Mouse (Mus musculus): ENCODE results near the gene Mrpl35. TPM values are rescaled to one million over a fixed set of nuclear protein-coding genes. Genes with fewer than 3 reads are reported as not detected.

Gene Mrpl35
- polyA plus RNA-seq, 1 experiment from 2014 or later: 62.5 TPM

- Histone ChIP-seq H3K27me3 (no peaks in the 10 kb centered on the region), H3K9me3 (no peaks in the 10 kb centered on the region), H3K9ac (peak overlapping the region; percentile 74), H3K36me3 (peaks cover 3% of the 10 kb centered on the region), H3K4me1 (peaks cover 12% of the 10 kb centered on the region), H3K27ac (0 out of 2 replicates have a peak overlapping the region, but pooled peaks have one; percentile 6), H3K4me2 (replicated peaks) (peak overlapping the region; percentile 77), H3K4me3 (peak overlapping the region; percentile 72)
- ATAC-seq (ENCODE audit: low FRiP score, low read depth): peak; percentile 91
- under 1% methylated on average over 19 of the region's 19 CpGs for WGBS
These were observed 3.3 kb downstream of the Mrpl35 start for GRCm38 (mm10) chr6:71823488-71823887.

DNA sequence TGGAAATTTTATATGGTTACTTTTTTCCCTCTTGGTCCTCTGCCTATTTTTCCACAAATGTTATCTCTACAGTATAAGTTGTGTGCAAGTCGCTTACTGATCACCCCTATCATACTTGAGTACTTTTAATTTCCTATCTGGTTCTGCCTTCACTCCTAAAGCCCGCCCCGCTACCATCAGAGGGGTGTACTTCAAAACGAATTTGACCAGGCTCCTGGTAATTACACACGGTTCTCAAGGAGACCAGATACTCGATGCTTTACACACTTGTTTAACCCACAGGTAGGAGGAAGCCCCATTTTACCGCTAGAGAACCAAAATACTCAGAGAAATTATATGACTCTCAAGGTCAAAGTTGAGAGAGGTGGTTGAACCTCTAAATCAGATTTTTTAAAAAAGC lies 3.7 kb downstream of the Mrpl35 start:
- Histone ChIP-seq H3K4me2 (replicated peaks) (peak overlapping the region; percentile 77), H3K9me3 (no peaks in the 10 kb centered on the region), H3K36me3 (peaks cover 7% of the 10 kb centered on the region), H3K27ac (0 out of 2 replicates have a peak overlapping the region, but pooled peaks have one; percentile 6), H3K4me3 (peak overlapping the region; percentile 72), H3K27me3 (no peaks in the 10 kb centered on the region), H3K4me1 (peaks cover 12% of the 10 kb centered on the region), H3K9ac (peak overlapping the region; percentile 74)
- 2% methylated on average over 7 of the region's 7 CpGs for WGBS
- peak; percentile 39 for ATAC-seq (ENCODE audit: low FRiP score, low read depth)

DNA sequence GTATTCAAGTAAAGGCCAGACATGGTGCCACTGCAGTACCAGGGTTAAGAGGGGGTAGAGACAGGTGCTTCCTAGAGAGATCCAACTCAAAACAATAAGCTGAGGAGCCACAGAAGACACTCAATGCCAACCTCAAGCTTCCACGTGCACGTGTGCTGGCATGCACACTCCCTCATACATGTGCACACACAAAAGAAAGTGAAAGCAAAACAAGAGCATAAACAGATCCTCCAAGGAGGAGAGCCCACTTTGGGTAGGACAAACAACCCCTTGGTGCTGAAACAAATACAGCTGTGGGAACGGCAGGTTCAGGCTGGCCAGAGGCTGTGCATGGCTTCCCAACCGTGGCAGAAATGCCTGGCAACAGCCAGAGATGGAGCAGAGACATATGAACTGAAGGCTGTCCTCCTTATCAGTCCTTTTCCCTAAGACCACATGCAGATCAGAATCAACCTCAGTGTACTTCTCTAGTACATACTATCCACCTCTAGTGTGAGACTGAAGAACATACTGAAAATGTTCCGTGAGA lies 6.9 kb downstream of the Mrpl35 start:
- Histone ChIP-seq H3K27me3 (no peaks in the 10 kb centered on the region), H3K9ac (no peak overlapping the region), H3K4me3 (no peak overlapping the region), H3K36me3 (peaks cover 38% of the 10 kb centered on the region), H3K4me1 (peaks cover 12% of the 10 kb centered on the region), H3K4me2 (replicated peaks) (no peak overlapping the region), H3K9me3 (no peaks in the 10 kb centered on the region), H3K27ac (no peak overlapping the region)
- WGBS: 90% methylated on average over 5 of the region's 5 CpGs
- ATAC-seq (ENCODE audit: low FRiP score, low read depth): no peak

GRCm38 (mm10) chr6:71812820-71813219 lies 13.9 kb downstream of the Mrpl35 start:
- Histone ChIP-seq H3K4me3 (no peak overlapping the region), H3K9ac (no peak overlapping the region), H3K4me2 (replicated peaks) (no peak overlapping the region), H3K4me1 (no peaks in the 10 kb centered on the region), H3K27me3 (no peaks in the 10 kb centered on the region), H3K9me3 (no peaks in the 10 kb centered on the region), H3K27ac (no peak overlapping the region), H3K36me3 (peaks cover 61% of the 10 kb centered on the region)
- no peak for ATAC-seq (ENCODE audit: low FRiP score, low read depth)
- WGBS: 92% methylated on average over 2 of the region's 2 CpGs

DNA sequence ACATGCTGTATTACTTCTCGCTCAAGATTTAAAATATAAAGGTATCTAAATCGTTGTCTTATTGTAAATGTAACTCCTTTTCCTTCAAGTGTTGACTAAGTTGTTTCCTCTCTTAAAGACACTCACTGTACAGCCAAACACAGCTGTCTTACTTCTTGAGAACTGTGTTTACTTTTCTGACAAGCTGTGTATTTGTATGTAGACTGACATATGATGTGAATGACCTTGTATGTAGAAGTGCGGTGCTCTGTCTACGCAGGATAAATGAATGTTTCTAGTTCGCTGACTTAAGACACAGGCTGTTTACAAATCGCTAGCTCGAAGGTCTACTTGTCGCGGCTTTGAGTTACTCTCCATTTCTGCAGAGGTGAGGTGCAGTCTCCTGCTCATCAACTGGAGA lies 16.9 kb downstream of the Mrpl35 start:
- Histone ChIP-seq H3K27me3 (no peaks in the 10 kb centered on the region), H3K36me3 (peaks cover 33% of the 10 kb centered on the region), H3K9ac (no peak overlapping the region), H3K4me3 (no peak overlapping the region), H3K4me1 (no peaks in the 10 kb centered on the region), H3K4me2 (replicated peaks) (no peak overlapping the region), H3K9me3 (no peaks in the 10 kb centered on the region), H3K27ac (no peak overlapping the region)
- ATAC-seq (ENCODE audit: low FRiP score, low read depth): no peak
- WGBS: 94% methylated on average over 9 of the region's 9 CpGs

DNA sequence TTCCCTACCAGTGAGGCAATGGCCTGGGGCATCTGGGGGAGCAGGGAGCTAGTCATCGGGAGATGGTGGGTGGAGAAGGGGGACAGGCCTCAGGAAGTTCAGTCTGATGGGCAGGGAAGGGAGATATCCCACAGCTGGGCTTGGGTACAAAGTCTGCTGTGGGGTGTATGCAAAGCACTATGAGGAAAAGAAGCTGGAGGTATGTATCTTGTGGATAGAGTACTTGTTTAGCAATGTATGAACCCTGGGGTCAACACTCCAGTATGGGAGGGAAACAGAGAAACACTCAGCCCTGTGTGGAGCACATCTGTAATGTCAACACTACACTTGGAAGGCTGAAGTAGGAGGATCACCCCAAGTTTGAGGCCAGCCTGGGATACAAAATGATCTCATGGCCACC lies 20.1 kb downstream of the Mrpl35 start:
- 40% methylated on average over 1 of the region's 1 CpGs for WGBS
- Histone ChIP-seq H3K4me3 (no peak overlapping the region), H3K36me3 (peaks cover 12% of the 10 kb centered on the region), H3K9me3 (no peaks in the 10 kb centered on the region), H3K4me2 (replicated peaks) (no peak overlapping the region), H3K27ac (no peak overlapping the region), H3K9ac (no peak overlapping the region), H3K4me1 (peaks cover 4% of the 10 kb centered on the region; the same call in 1 of the 2 replicates), H3K27me3 (no peaks in the 10 kb centered on the region)
- ATAC-seq (ENCODE audit: low FRiP score, low read depth): no peak

DNA sequence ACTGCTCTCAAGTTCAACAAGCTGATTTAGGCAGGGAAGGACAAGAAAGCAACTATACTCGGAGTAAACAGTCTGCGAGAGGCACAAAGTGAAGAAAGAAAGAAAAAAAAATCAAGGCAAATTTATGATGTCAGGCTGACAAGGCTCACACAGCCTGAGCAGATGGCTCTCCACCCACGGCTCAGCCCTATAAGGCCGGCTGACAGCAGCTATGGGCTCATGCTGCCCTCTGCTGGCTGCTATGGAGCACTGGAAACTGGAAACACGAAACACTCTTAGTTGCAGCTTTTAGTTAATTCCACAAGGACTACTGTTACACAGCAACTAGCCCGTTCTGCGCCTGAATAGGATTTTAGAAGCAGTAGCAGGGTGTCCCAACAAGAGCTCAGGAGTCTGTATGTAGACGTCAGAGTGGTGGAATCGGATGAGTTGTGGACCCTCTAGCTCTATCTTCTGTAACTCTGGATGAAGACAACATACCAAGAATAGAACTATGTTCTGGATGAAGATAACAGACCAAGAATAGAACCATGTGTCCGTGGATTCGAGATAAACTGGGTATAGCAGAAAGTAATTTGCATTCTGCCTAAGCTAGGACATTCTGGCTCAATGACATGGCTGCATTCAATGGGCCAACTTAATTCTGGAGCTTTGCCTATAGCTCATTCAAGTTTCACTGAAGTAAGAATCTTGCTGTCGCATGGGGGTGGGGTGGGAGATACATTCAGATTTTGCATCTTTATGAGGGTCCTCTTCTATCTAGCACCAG lies 22.5 kb downstream of the Mrpl35 start:
- no peak overlapping the region for H3K27ac ChIP-seq
- no peak overlapping the region for H3K4me2 ChIP-seq (replicated peaks)
- H3K9me3 ChIP-seq: no peaks in the 10 kb centered on the region
- peak; percentile 88 for ATAC-seq (ENCODE audit: low FRiP score, low read depth)
- no peaks in the 10 kb centered on the region for H3K36me3 ChIP-seq
- no peaks in the 10 kb centered on the region for H3K27me3 ChIP-seq
- no peak overlapping the region for H3K4me3 ChIP-seq
- peaks cover 4% of the 10 kb centered on the region; the same call in 1 of the 2 replicates for H3K4me1 ChIP-seq
- 25% methylated on average over 12 of the region's 12 CpGs for WGBS
- H3K9ac ChIP-seq: no peak overlapping the region

GRCm38 (mm10) chr6:71803609-71804008 lies 23.2 kb downstream of the Mrpl35 start:
- no peak for ATAC-seq (ENCODE audit: low FRiP score, low read depth)
- no peak overlapping the region for H3K4me3 ChIP-seq
- H3K9ac ChIP-seq: no peak overlapping the region
- H3K4me2 ChIP-seq (replicated peaks): no peak overlapping the region
- no peaks in the 10 kb centered on the region for H3K36me3 ChIP-seq
- peaks cover 4% of the 10 kb centered on the region; the same call in 1 of the 2 replicates for H3K4me1 ChIP-seq
- WGBS: 94% methylated on average over 1 of the region's 1 CpGs
- H3K27me3 ChIP-seq: no peaks in the 10 kb centered on the region
- no peak overlapping the region for H3K27ac ChIP-seq
- H3K9me3 ChIP-seq: no peaks in the 10 kb centered on the region

- WGBS: 73% methylated on average over 10 of the region's 10 CpGs
- Histone ChIP-seq H3K4me3 (no peak overlapping the region), H3K27ac (no peak overlapping the region), H3K9ac (no peak overlapping the region), H3K4me2 (replicated peaks) (no peak overlapping the region), H3K4me1 (peaks cover 4% of the 10 kb centered on the region; the same call in 1 of the 2 replicates), H3K36me3 (no peaks in the 10 kb centered on the region), H3K9me3 (no peaks in the 10 kb centered on the region), H3K27me3 (no peaks in the 10 kb centered on the region)
- no peak for ATAC-seq (ENCODE audit: low FRiP score, low read depth)
These were observed 25.1 kb downstream of the Mrpl35 start for GRCm38 (mm10) chr6:71801714-71802094.

DNA sequence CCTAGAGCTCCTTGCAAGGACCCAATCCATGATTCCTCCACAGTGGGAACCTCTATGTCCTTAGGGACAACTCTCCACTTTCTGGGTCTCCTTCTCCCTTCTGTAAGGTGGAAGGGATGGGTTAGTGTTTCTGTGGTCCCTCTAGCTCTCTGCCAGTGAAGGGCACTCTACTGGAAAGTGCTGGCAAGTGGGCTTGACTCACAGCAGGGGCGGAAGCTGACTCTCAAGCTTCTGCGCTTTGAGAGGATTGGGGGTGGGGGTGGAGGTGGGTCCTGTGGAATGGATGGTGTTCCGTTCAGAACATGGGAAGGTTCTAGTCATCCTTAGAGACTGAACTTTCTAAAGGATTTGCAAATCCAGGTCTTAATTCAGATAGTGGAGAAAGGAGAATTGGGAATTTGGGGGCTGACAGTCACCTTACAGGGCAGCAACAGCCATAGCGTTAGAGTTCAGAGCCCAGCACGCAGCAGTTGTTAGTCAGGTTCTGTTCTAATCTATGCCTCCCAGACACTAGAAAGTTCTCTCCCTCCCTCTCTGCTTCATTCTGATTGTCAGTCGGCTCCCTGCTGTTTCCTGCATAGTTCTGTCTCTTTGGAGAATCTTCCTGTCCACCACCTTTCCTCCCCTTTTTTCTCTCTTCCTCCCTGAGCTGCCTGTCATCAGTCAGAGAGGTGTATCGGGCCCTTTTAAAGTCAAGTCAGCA lies 25.6 kb downstream of the Mrpl35 start:
- Histone ChIP-seq H3K36me3 (no peaks in the 10 kb centered on the region), H3K9ac (no peak overlapping the region)
- 56% methylated on average over 7 of the region's 7 CpGs for WGBS

GRCm38 (mm10) chr6:71799391-71799790 lies 27.4 kb downstream of the Mrpl35 start:
- ATAC-seq (ENCODE audit: low FRiP score, low read depth): no peak
- Histone ChIP-seq H3K36me3 (no peaks in the 10 kb centered on the region), H3K9me3 (no peaks in the 10 kb centered on the region), H3K27ac (no peak overlapping the region), H3K4me1 (peaks cover 4% of the 10 kb centered on the region; the same call in 1 of the 2 replicates), H3K9ac (no peak overlapping the region), H3K4me3 (no peak overlapping the region), H3K27me3 (no peaks in the 10 kb centered on the region), H3K4me2 (replicated peaks) (no peak overlapping the region)
- WGBS: 58% methylated on average over 3 of the region's 3 CpGs

More for the DNA sequence above, 25.6 kb downstream of the Mrpl35 start:
- Histone ChIP-seq H3K27ac (no peak overlapping the region), H3K27me3 (no peaks in the 10 kb centered on the region), H3K4me1 (peaks cover 4% of the 10 kb centered on the region; the same call in 1 of the 2 replicates), H3K4me2 (replicated peaks) (no peak overlapping the region), H3K9me3 (no peaks in the 10 kb centered on the region), H3K4me3 (no peak overlapping the region)
- no peak for ATAC-seq (ENCODE audit: low FRiP score, low read depth)

GRCm38 (mm10) chr6:71791771-71792170 lies 35.0 kb downstream of the Mrpl35 start:
- Histone ChIP-seq H3K4me1 (no peaks in the 10 kb centered on the region), H3K4me3 (no peak overlapping the region), H3K27me3 (no peaks in the 10 kb centered on the region), H3K9ac (no peak overlapping the region), H3K27ac (no peak overlapping the region), H3K9me3 (no peaks in the 10 kb centered on the region), H3K36me3 (no peaks in the 10 kb centered on the region), H3K4me2 (replicated peaks) (no peak overlapping the region)
- 77% methylated on average over 6 of the region's 6 CpGs for WGBS
- no peak for ATAC-seq (ENCODE audit: low FRiP score, low read depth)
